Mouse (Mus musculus) ES-Bruce4 (cell line): ENCODE results near the gene Kcnh8.

Source experiments
- CTCF ChIP-seq: IDR thresholded peaks from one replicate; pipeline ENCODE4 v1.8.1; 2011; ENCODE audit warnings: low read depth, low read length
- EP300 ChIP-seq: IDR thresholded peaks from 2 replicates; pipeline ENCODE4 v1.6.1; 2011; ENCODE audit warnings: low read depth, low read length; ENCODE audit not compliant: insufficient read depth
- POLR2A ChIP-seq: IDR thresholded peaks from one replicate; pipeline ENCODE4 v1.8.1; 2011; ENCODE audit warnings: low read length; ENCODE audit not compliant: insufficient read depth

DNA sequence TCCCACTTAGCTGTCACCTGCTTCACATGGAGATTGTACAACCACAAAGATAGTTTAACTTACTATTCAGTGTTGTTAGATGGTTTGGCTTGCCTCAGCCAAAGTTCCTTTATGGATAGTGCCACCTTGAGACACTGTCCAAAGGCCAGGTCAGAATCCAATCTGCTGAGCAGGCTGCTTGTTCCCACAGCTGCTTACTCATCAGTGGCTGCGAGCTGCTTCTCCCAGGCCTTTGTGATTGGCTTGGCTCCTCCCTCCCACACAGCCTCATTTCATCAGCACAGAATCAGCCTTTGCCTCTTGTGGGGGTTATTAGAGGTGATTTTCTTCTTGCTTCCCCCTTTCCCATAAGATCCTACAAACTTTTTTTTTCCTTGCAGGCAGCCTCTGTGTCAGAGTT, 109.8 kb downstream of the Kcnh8 start:
- TF ChIP-seq CTCF (no peak), POLR2A (no peak), EP300 (no peak)
